Mouse (Mus musculus) CH12.LX (cell line): ENCODE results near the gene Lpar5. TPM values are rescaled to one million over a fixed set of nuclear protein-coding genes. Genes with fewer than 3 reads are reported as not detected.

Experiments
- DNase-seq: peaks from one replicate; pipeline ENCODE4 v3.0.0-alpha.2; 2013; ENCODE audit errors: extremely low read depth
- H3K27ac ChIP-seq: 2 replicates; pipeline ENCODE4 v1.5.1; 2012; ENCODE audit warnings: low read depth, mild to moderate bottlenecking, control low read depth, moderate library complexity; ENCODE audit not compliant: insufficient read depth
- H3K27me3 ChIP-seq: replicated peaks from 2 replicates; pipeline ENCODE3; 2012; ENCODE audit warnings: inconsistent platforms
- H3K36me3 ChIP-seq, 2 experiments: replicated peaks in 1 of 2; 2 replicates each; pipeline versions ENCODE3 to v1.6.1; 2012; ENCODE audit warnings: inconsistent platforms in 1 of 2, low read length in 1 of 2, mild to moderate bottlenecking in 1 of 2, mixed read lengths in 1 of 2, moderate library complexity in 1 of 2; ENCODE audit not compliant: control insufficient read depth in 1 of 2, insufficient read depth in 1 of 2
- H3K4me1 ChIP-seq, 2 experiments: 2 replicates each; pipeline ENCODE4 v1.6.1; 2012; ENCODE audit warnings: inconsistent platforms in 1 of 2, moderate library complexity in 1 of 2; ENCODE audit not compliant: insufficient read depth in 2 of 2, control insufficient read depth in 1 of 2
- H3K4me2 ChIP-seq: 2 replicates; pipeline ENCODE4 v1.6.1; 2012; ENCODE audit warnings: low read depth, mild to moderate bottlenecking, control low read depth; ENCODE audit not compliant: poor library complexity, insufficient read depth, severe bottlenecking
- H3K4me3 ChIP-seq, 3 experiments: fragments of 150-350 bp in 1 of 3; sonication (generic) in 1 of 3; replicated peaks in 1 of 3; 2 replicates each; pipeline versions ENCODE3 to v1.5.1; 2011 to 2012; ENCODE audit warnings: low read depth in 2 of 3, low read length in 2 of 3, mild to moderate bottlenecking in 2 of 3, moderate library complexity in 2 of 3, control low read depth in 1 of 3, improper control_type of control experiment in 1 of 3, inconsistent platforms in 1 of 3, mixed read lengths in 1 of 3; ENCODE audit not compliant: poor library complexity in 1 of 3
- H3K79me2 ChIP-seq: replicated peaks from 2 replicates; pipeline ENCODE4 v1.6.1; 2012; ENCODE audit warnings: mild to moderate bottlenecking, moderate library complexity; ENCODE audit not compliant: control insufficient read depth, poor library complexity, insufficient read depth, severe bottlenecking; ENCODE audit errors: extremely low read depth
- H3K9ac ChIP-seq: 2 replicates; pipeline ENCODE4 v1.6.1; 2012; ENCODE audit warnings: low read depth, mild to moderate bottlenecking, control low read depth, moderate library complexity; ENCODE audit not compliant: insufficient read depth
- H3K9me3 ChIP-seq: replicated peaks from 2 replicates; pipeline ENCODE3; 2012; ENCODE audit warnings: low read length, inconsistent platforms, mixed read lengths
- CHD1 ChIP-seq: IDR thresholded peaks from 2 replicates; pipeline ENCODE4 v1.6.1; 2012; ENCODE audit warnings: low read depth, low read length, improper control_type of control experiment, inconsistent platforms
- CHD2 ChIP-seq: IDR thresholded peaks from 2 replicates; pipeline ENCODE4 v1.6.1; 2011; ENCODE audit warnings: low read length, improper control_type of control experiment
- E2F4 ChIP-seq: IDR thresholded peaks from 2 replicates; pipeline ENCODE4 v1.6.1; 2011; ENCODE audit warnings: low read depth, low read length, improper control_type of control experiment; ENCODE audit not compliant: insufficient replicate concordance
- ELF1 ChIP-seq: IDR thresholded peaks from 2 replicates; pipeline ENCODE4 v1.6.1; 2014; ENCODE audit warnings: low read depth, mild to moderate bottlenecking, inconsistent platforms, low read length, improper control_type of control experiment
- EP300 ChIP-seq: IDR thresholded peaks from 2 replicates; pipeline ENCODE4 v1.6.1; 2011; ENCODE audit warnings: low read length, improper control_type of control experiment
- ETS1 ChIP-seq: conservative IDR thresholded peaks from 2 replicates; pipeline ENCODE4 v1.6.1; 2012; ENCODE audit warnings: low read depth, mild to moderate bottlenecking, inconsistent platforms, low read length, improper control_type of control experiment, moderate library complexity
- GABPA ChIP-seq: IDR thresholded peaks from 2 replicates; pipeline ENCODE4 v1.6.1; 2012; ENCODE audit warnings: low read depth, low read length, improper control_type of control experiment, inconsistent platforms; ENCODE audit not compliant: insufficient replicate concordance
- IRF4 ChIP-seq: IDR thresholded peaks from 2 replicates; pipeline ENCODE4 v1.6.1; 2014; ENCODE audit warnings: low read depth, mild to moderate bottlenecking, inconsistent platforms, low read length, improper control_type of control experiment
- JUND ChIP-seq: conservative IDR thresholded peaks from 2 replicates; pipeline ENCODE4 v1.6.1; 2011; ENCODE audit warnings: low read depth, low read length, improper control_type of control experiment
- MAFK ChIP-seq: IDR thresholded peaks from 2 replicates; pipeline ENCODE4 v1.6.1; 2011; ENCODE audit warnings: low read length, improper control_type of control experiment; ENCODE audit not compliant: insufficient replicate concordance
- MAX ChIP-seq: IDR thresholded peaks from 2 replicates; pipeline ENCODE4 v1.6.1; 2011; ENCODE audit warnings: low read length, improper control_type of control experiment
- MAZ ChIP-seq: IDR thresholded peaks from 2 replicates; pipeline ENCODE4 v1.6.1; 2012; ENCODE audit warnings: low read depth, mild to moderate bottlenecking, inconsistent platforms, low read length, improper control_type of control experiment, moderate library complexity
- MEF2A ChIP-seq: IDR thresholded peaks from 2 replicates; pipeline ENCODE4 v1.6.1; 2014; ENCODE audit warnings: low read depth, mild to moderate bottlenecking, inconsistent platforms, low read length, improper control_type of control experiment, borderline replicate concordance
- MXI1 ChIP-seq: IDR thresholded peaks from 2 replicates; pipeline ENCODE4 v1.6.1; 2011; ENCODE audit warnings: mild to moderate bottlenecking, low read depth, low read length, improper control_type of control experiment
- MYC ChIP-seq: IDR thresholded peaks from 2 replicates; pipeline ENCODE4 v1.6.1; 2011; ENCODE audit warnings: low read depth, mild to moderate bottlenecking, improper control_type of control experiment, low read length
- NELFE ChIP-seq: IDR thresholded peaks from 2 replicates; pipeline ENCODE4 v1.6.1; 2011; ENCODE audit warnings: low read depth, low read length, improper control_type of control experiment
- NRF1 ChIP-seq: IDR thresholded peaks from 2 replicates; pipeline ENCODE4 v1.6.1; 2014; ENCODE audit warnings: low read depth, mild to moderate bottlenecking, inconsistent platforms, low read length, improper control_type of control experiment, moderate library complexity
- PAX5 ChIP-seq: IDR thresholded peaks from 2 replicates; pipeline ENCODE4 v1.6.1; 2012; ENCODE audit warnings: low read length, inconsistent platforms, mixed read lengths
- POLR2AphosphoS2 ChIP-seq: IDR thresholded peaks from 2 replicates; pipeline ENCODE4 v1.6.1; 2011; ENCODE audit warnings: low read depth, low read length, improper control_type of control experiment
- RAD21 ChIP-seq: IDR thresholded peaks from 2 replicates; pipeline ENCODE4 v1.6.1; 2011; ENCODE audit warnings: low read depth, mild to moderate bottlenecking, low read length, improper control_type of control experiment, moderate library complexity
- RCOR1 ChIP-seq: conservative IDR thresholded peaks from 2 replicates; pipeline ENCODE4 v1.6.1; 2012; ENCODE audit warnings: low read depth, mild to moderate bottlenecking, inconsistent platforms, low read length, improper control_type of control experiment
- SMC3 ChIP-seq: IDR thresholded peaks from 2 replicates; pipeline ENCODE4 v1.6.1; 2011; ENCODE audit warnings: low read depth, low read length, improper control_type of control experiment
- TBP ChIP-seq: conservative IDR thresholded peaks from 2 replicates; pipeline ENCODE4 v1.6.1; 2011; ENCODE audit warnings: low read depth, low read length, improper control_type of control experiment
- UBTF ChIP-seq: IDR thresholded peaks from 2 replicates; pipeline ENCODE4 v1.6.1; 2012; ENCODE audit warnings: low read depth, mild to moderate bottlenecking, inconsistent platforms, low read length, improper control_type of control experiment, moderate library complexity
- USF1 ChIP-seq: IDR thresholded peaks from 2 replicates; pipeline ENCODE4 v1.6.1; 2014; ENCODE audit warnings: low read depth, mild to moderate bottlenecking, inconsistent platforms, low read length, improper control_type of control experiment
- USF2 ChIP-seq: conservative IDR thresholded peaks from 2 replicates; pipeline ENCODE4 v1.6.1; 2011; ENCODE audit warnings: low read depth, low read length, improper control_type of control experiment
- ZC3H11A ChIP-seq: IDR thresholded peaks from 2 replicates; pipeline ENCODE4 v1.6.1; 2012; ENCODE audit warnings: low read depth, mild to moderate bottlenecking, inconsistent platforms, low read length, improper control_type of control experiment
- ZKSCAN1 ChIP-seq: IDR thresholded peaks from 2 replicates; pipeline ENCODE4 v1.6.1; 2012; ENCODE audit warnings: low read depth, inconsistent platforms, low read length, improper control_type of control experiment, borderline replicate concordance
- ZMIZ1 ChIP-seq: IDR thresholded peaks from 2 replicates; pipeline ENCODE4 v1.6.1; 2012; ENCODE audit warnings: low read depth, mild to moderate bottlenecking, inconsistent platforms, low read length, improper control_type of control experiment
- ZNF384 ChIP-seq: IDR thresholded peaks from 2 replicates; pipeline ENCODE4 v1.6.1; 2012; ENCODE audit warnings: low read depth, low read length, improper control_type of control experiment, inconsistent platforms
- dilution Hi-C: fragments of 300-500 bp; cut with MboI; formaldehyde crosslinking; loops from 2 replicates; pipeline ENCODE4 v1.14.3; 2020; ENCODE audit warnings: low sequenced_read_pairs; ENCODE audit not compliant: extremely low pct_unique_long_range_greater_than_20kb, extremely low pct_ligation_motif_present
- in situ Hi-C: fragments of 300-500 bp; cut with MboI; formaldehyde crosslinking; loops from 3 replicates; pipeline ENCODE4 v1.14.3; 2019; ENCODE audit warnings: low sequenced_read_pairs, low pct_ligation_motif_present, low pct_unique_long_range_greater_than_20kb, mixed read lengths
- polyA plus RNA-seq: library from polyadenylated mRNA; unstranded; fragments of >175 nt; gene quantifications from 2 replicates; pipeline ENCODE4 v1.2.1, GENCODE M21; 2012; ENCODE audit warnings: low read depth; ENCODE audit not compliant: insufficient read length
- total RNA-seq, 2 experiments: library from RNA; depleted of rRNA; stranded (reverse); fragments of 300-350 nt in 1 of 2; fragments of >200 nt in 1 of 2; gene quantifications; 2 replicates each; pipeline ENCODE4 v1.2.3; 2012 to 2014

The Lpar5 gene
- total and polyA plus RNA-seq, 3 experiments = 4.5 to 25.9 (median 4.8) TPM

GRCm38 (mm10) chr6:125039131-125039530 is 28.6 kb upstream of the Lpar5 start:
- peak overlapping the region in 1 of 3 experiments; percentile 25 for H3K4me3 ChIP-seq
- DNase-seq = no peak
- no peak overlapping the region for H3K27ac ChIP-seq
- in situ Hi-C loops (loop anchor here (25.0 kb wide), 1 partner anchor 177 kb away; the partner anchor contains the start of genes Gpr162 and P3h3), dilution Hi-C loops (no loop called here)
- TF ChIP-seq ZMIZ1 = peak; percentile 49; the same call in 1 of the 2 replicates
- TF ChIP-seq USF1 = no peak
- H3K36me3 ChIP-seq = peaks cover 30 to 53% of the 10 kb centered on the region in 2 experiments
- H3K9ac ChIP-seq = no peak overlapping the region
- H3K27me3 ChIP-seq = no peaks in the 10 kb centered on the region
- H3K79me2 ChIP-seq = peaks cover 23% of the 10 kb centered on the region
- peaks cover 7 to 25% of the 10 kb centered on the region in 2 experiments; a peak in 3 of 4 replicates for H3K4me1 ChIP-seq
- no peaks in the 10 kb centered on the region for H3K9me3 ChIP-seq
- peak overlapping the region; percentile 46 for H3K4me2 ChIP-seq

- in situ Hi-C loops = loop anchor here (10.0 to 25.0 kb wide), 2 partner anchors 55 to 177 kb away; partner anchors contain the start of genes Chd4, Gpr162 and P3h3
- H3K36me3 ChIP-seq = peaks cover 33 to 56% of the 10 kb centered on the region in 2 experiments
- peaks cover 23% of the 10 kb centered on the region for H3K79me2 ChIP-seq
- dilution Hi-C loops = no loop called here
- DNase-seq = peak; percentile 98
- H3K4me1 ChIP-seq = peaks cover 7 to 25% of the 10 kb centered on the region in 2 experiments; a peak in 3 of 4 replicates
- no peaks in the 10 kb centered on the region for H3K27me3 ChIP-seq
- peak within 1 kb of the TSS; percentile 71 to 80 (median 76) for H3K4me3 ChIP-seq
- no peak within 1 kb of the TSS for H3K27ac ChIP-seq
- no peaks in the 10 kb centered on the region for H3K9me3 ChIP-seq
- H3K4me2 ChIP-seq = peak within 1 kb of the TSS; percentile 86
- H3K9ac ChIP-seq = peak within 1 kb of the TSS; percentile 77
- TF ChIP-seq GABPA (peak; percentile 92), ZNF384 (peak; percentile 100), PAX5 (no peak), CHD1 (no peak), ETS1 (peak; percentile 74), POLR2AphosphoS2 (peak; percentile 93), USF1 (no peak), RCOR1 (no peak; the same call in 1 of the 2 replicates), USF2 (no peak; the same call in 1 of the 2 replicates), ZKSCAN1 (no peak; the same call in 1 of the 2 replicates), RAD21 (no peak), MAZ (peak; percentile 77; the same call in 1 of the 2 replicates), IRF4 (peak; percentile 67; the same call in 1 of the 2 replicates), TBP (peak; percentile 69), SMC3 (no peak), MYC (peak; percentile 74), CHD2 (peak; percentile 74), E2F4 (peak; percentile 95; the same call in 1 of the 2 replicates), NELFE (0 out of 2 replicates have a peak, but pooled peaks have one; percentile 43), MEF2A (peak; percentile 84), EP300 (no peak), NRF1 (peak; percentile 68), ZMIZ1 (no peak), ELF1 (peak; percentile 100), UBTF (peak; percentile 79; the same call in 1 of the 2 replicates), MXI1 (peak; percentile 38; the same call in 1 of the 2 replicates), MAX (peak; percentile 23; the same call in 1 of the 2 replicates), JUND (peak; percentile 89), ZC3H11A (no peak), MAFK (no peak)
Measured at GRCm38 (mm10) chr6:125039533-125040153, 28.1 kb upstream of the Lpar5 start, which contains the start of gene Ing4. Ing4 (plus strand) TSS chr6:125039760.
